Mouse (Mus musculus): ENCODE data around the gene Kat7.

- TF ChIP-seq CTCF (IDR thresholded peaks at IDR 0.05; ENCODE audit: low read depth) (no peak), EP300 (IDR thresholded peaks at IDR 0.05; ENCODE audit: low read depth) (no peak)
Measured at GRCm38 (mm10) chr11:95355661-95356011, 45.6 kb upstream of the Kat7 start.
